Mouse (Mus musculus) kidney, adult 2 months (tissue): ENCODE measurements around the gene Sdc4. TPM values are rescaled to one million over a fixed set of nuclear protein-coding genes. Genes with fewer than 3 reads are reported as not detected.
A peak's percentile ranks its signal among the peaks of the same experiment; 100 is the strongest.

Experiments
- DNase-seq: peaks from one replicate; pipeline ENCODE4 v3.0.0; 2021
- H3K27ac ChIP-seq: fragments of 200-500 bp; 2 replicates; pipeline ENCODE4 v1.5.1; 2012; ENCODE audit warnings: low read depth, low read length, control low read depth, inconsistent platforms; ENCODE audit not compliant: insufficient read depth
- H3K27me3 ChIP-seq: fragments of 200-500 bp; replicated peaks from 2 replicates; pipeline ENCODE4 v1.6.1; 2012; ENCODE audit warnings: mild to moderate bottlenecking, moderate library complexity, low read length, inconsistent platforms; ENCODE audit not compliant: control insufficient read depth, insufficient read depth
- H3K36me3 ChIP-seq: fragments of 200-500 bp; 2 replicates; pipeline ENCODE4 v1.6.1; 2012; ENCODE audit warnings: mild to moderate bottlenecking, moderate library complexity, low read length, inconsistent platforms; ENCODE audit not compliant: control insufficient read depth, insufficient read depth
- H3K4me1 ChIP-seq: fragments of 200-500 bp; 2 replicates; pipeline ENCODE4 v1.6.1; 2011; ENCODE audit warnings: low read length; ENCODE audit not compliant: control insufficient read depth, insufficient read depth
- H3K4me3 ChIP-seq: fragments of 200-500 bp; 2 replicates; pipeline ENCODE4 v1.5.1; 2011; ENCODE audit warnings: mild to moderate bottlenecking, low read depth, low read length, control low read depth; ENCODE audit not compliant: insufficient read depth
- CTCF ChIP-seq: fragments of 200-500 bp; conservative IDR thresholded peaks from 2 replicates; pipeline ENCODE4 v1.5.1; 2011; ENCODE audit warnings: low read depth, mild to moderate bottlenecking, control low read depth, low read length, moderate library complexity, mixed read lengths; ENCODE audit not compliant: insufficient read depth, insufficient read length
- POLR2A ChIP-seq: fragments of 200-500 bp; IDR thresholded peaks from one replicate; pipeline ENCODE4 v1.6.1; 2011; ENCODE audit warnings: low read depth, low read length, control low read depth
- WGBS: fragments of 180-500 bp; shearing (Covaris S2); methylation state at CpG from one replicate; pipeline ENCODE4 v1.1.7; 2018; 5-methylcytosine and 5-hydroxymethylcytosine counted together
- polyA plus RNA-seq: library from polyadenylated mRNA; depleted of rRNA; stranded (reverse); fragments of >200 nt; gene quantifications from 2 replicates; pipeline ENCODE4 v1.2.3, GENCODE M21; 2012

Gene Sdc4
- polyA plus RNA-seq, 1 experiment: 212 TPM

- Histone ChIP-seq H3K27ac (peak overlapping the region; percentile 87), H3K27me3 (no peaks in the 10 kb centered on the region), H3K4me1 (peaks cover 55% of the 10 kb centered on the region), H3K36me3 (peaks cover 16% of the 10 kb centered on the region), H3K4me3 (no peak overlapping the region)
- peak; percentile 78 for DNase-seq
- 21% methylated on average over 7 of the region's 7 CpGs for WGBS
- TF ChIP-seq POLR2A (no peak), CTCF (0 out of 2 replicates have a peak, but pooled peaks have one; percentile 24)
Observed at GRCm38 (mm10) chr2:164430697-164431096, 13.0 kb downstream of the Sdc4 start.

DNA sequence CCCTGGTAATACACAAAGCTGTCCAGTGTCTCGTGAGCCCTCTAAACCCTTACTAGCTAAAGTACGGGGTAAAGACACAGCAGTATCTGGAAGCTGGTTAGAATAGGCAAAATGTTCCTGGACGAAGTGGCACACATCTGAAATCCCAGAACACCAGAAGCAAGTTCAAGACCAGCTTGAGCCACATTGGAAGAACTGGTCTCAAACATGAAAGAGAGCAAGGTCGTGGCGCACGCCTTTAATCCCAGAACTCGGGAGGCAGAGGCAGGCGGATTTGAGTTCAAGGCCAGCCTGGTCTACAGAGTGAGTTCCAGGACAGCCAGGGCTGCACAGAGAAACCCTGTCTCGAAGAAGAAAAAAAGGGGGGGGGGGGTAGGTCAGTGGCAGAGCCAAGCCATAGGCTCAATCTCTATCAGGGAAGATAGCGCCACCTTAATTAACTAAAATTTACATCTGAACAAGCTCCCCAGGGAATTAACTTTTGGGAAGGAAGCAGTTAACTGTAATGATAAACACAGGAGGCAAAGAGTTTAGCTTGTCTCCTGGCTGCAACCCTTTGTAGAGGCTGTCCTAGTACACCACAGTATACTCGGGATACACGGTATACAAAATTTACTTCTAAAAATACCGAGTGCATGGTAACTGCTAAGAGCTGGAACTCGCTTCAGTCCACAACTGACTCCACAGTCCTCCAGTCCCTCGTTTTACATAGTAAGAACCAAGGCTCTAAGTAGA is 13.6 kb downstream of the Sdc4 start:
- WGBS: 54% methylated on average over 15 of the region's 15 CpGs
- H3K27me3 ChIP-seq: no peaks in the 10 kb centered on the region
- H3K36me3 ChIP-seq: peaks cover 16% of the 10 kb centered on the region
- peak overlapping the region; percentile 87 for H3K27ac ChIP-seq
- no peak overlapping the region for H3K4me3 ChIP-seq
- no peak for DNase-seq
- TF ChIP-seq CTCF: no peak
- TF ChIP-seq POLR2A: no peak
- peaks cover 48% of the 10 kb centered on the region for H3K4me1 ChIP-seq

- H3K27ac ChIP-seq: peak overlapping the region; percentile 13; the same call in 1 of the 2 replicates
- no peak for DNase-seq
- 39% methylated on average over 5 of the region's 5 CpGs for WGBS
- no peak for TF ChIP-seq CTCF
- no peak for TF ChIP-seq POLR2A
- H3K4me1 ChIP-seq: peaks cover 32% of the 10 kb centered on the region
- peaks cover 24% of the 10 kb centered on the region for H3K36me3 ChIP-seq
- H3K27me3 ChIP-seq: no peaks in the 10 kb centered on the region
- no peak overlapping the region for H3K4me3 ChIP-seq
Observed at GRCm38 (mm10) chr2:164428451-164428850, 15.2 kb downstream of the Sdc4 start.

DNA sequence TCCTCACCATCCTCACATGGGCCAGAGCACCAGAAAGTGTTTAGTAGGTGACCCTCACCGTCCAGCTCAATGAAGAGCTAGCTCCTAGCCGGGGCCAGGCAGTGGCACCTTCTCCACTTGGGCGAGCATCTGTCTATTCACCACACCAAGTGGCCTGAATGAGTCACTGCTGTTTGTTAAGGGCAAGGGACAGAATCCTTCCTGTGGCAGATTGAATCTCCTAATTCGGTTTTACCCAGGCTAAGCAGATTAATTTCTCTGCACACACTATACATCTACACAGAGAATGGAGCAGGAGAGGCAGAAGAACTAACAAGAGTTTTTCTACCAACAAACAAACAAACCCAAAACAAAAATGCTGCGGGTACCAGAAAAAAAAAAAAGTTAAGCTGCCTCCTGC is 16.7 kb downstream of the Sdc4 start:
- Histone ChIP-seq H3K27ac (no peak overlapping the region), H3K27me3 (no peaks in the 10 kb centered on the region), H3K4me3 (no peak overlapping the region), H3K36me3 (peaks cover 24% of the 10 kb centered on the region), H3K4me1 (peaks cover 31% of the 10 kb centered on the region)
- TF ChIP-seq POLR2A (no peak), CTCF (no peak)
- WGBS: 47% methylated on average over 5 of the region's 5 CpGs
- no peak for DNase-seq

DNA sequence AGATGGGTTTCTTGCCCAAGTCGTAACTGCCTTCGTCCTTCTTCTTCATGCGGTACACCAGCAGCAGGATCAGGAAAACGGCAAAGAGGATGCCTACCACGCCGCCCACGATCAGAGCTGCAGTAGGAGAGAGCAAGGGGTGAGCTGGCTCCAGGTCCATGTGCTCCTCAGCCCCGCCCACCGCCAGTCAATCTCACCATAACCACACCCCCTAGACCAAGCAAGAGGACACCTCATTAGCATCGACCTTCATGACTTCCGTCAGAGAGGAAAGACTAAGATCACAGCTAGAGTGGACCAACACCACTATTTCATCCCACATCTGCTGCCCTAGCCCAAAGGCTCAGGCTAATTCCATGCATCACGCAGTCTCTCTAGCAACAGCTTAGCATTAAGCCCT is 17.6 kb downstream of the Sdc4 start:
- TF ChIP-seq CTCF: no peak
- no peak for TF ChIP-seq POLR2A
- Histone ChIP-seq H3K36me3 (peaks cover 24% of the 10 kb centered on the region), H3K27ac (no peak overlapping the region), H3K27me3 (no peaks in the 10 kb centered on the region), H3K4me3 (no peak overlapping the region), H3K4me1 (peaks cover 35% of the 10 kb centered on the region)
- 37% methylated on average over 12 of the region's 12 CpGs for WGBS
- DNase-seq: peak; percentile 73

GRCm38 (mm10) chr2:164425401-164425800 is 18.3 kb downstream of the Sdc4 start:
- WGBS: 50% methylated on average over 5 of the region's 5 CpGs
- Histone ChIP-seq H3K27me3 (no peaks in the 10 kb centered on the region), H3K4me3 (no peak overlapping the region), H3K36me3 (peaks cover 23% of the 10 kb centered on the region), H3K27ac (no peak overlapping the region), H3K4me1 (peaks cover 32% of the 10 kb centered on the region)
- peak; percentile 83 for DNase-seq
- TF ChIP-seq CTCF (no peak), POLR2A (no peak)

DNA sequence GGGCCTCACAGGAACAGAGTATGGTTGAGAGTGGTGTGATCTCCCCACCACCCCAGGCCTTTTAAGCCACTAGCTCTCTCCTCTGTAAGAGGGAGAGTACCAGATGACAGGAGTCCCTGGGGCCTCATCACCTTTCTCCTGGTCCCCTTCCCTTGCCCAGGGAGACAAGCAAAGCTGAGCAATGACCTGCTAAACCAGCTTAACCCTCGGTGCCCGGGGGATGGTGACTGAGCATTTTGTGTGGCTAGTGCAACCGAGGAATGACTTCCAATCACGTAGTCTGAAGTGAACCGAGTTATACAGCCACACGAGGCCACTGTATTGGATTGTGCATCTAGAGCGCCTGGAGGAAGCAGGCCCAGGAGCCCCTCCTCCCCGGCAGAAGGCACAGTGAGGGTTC is 19.3 kb downstream of the Sdc4 start:
- 89% methylated on average over 8 of the region's 8 CpGs for WGBS
- Histone ChIP-seq H3K4me1 (peaks cover 32% of the 10 kb centered on the region), H3K27me3 (no peaks in the 10 kb centered on the region), H3K27ac (no peak overlapping the region), H3K36me3 (peaks cover 22% of the 10 kb centered on the region), H3K4me3 (no peak overlapping the region)
- TF ChIP-seq POLR2A (no peak), CTCF (no peak)
- DNase-seq: no peak
